Mouse (Mus musculus) thymus, postnatal 14 days (tissue): ENCODE measurements around the gene Tln2.

Experiments
- DNase-seq: peaks from one replicate; pipeline ENCODE4 v3.0.0; 2021

Gene Tln2

DNA sequence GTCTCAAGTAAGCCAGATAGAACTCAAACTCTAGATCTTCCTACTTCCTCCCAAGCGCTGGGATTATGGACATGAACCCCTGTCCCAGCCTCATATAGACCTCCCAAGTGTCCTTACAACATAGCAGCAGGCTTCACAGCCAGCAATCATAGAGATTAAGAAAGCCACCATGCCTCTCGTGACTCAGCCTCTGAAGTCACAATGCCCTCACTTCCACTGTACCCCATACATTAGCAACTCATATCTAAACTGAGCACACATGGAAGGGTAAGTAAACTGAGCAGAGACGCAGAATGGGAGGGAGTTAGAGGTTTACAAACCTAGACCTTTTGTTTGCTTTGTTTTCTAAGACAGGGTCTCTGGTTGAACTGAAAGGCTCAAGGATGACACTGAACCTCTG lies 13.7 kb downstream of the Tln2 start:
- DNase-seq, result no peak

DNA sequence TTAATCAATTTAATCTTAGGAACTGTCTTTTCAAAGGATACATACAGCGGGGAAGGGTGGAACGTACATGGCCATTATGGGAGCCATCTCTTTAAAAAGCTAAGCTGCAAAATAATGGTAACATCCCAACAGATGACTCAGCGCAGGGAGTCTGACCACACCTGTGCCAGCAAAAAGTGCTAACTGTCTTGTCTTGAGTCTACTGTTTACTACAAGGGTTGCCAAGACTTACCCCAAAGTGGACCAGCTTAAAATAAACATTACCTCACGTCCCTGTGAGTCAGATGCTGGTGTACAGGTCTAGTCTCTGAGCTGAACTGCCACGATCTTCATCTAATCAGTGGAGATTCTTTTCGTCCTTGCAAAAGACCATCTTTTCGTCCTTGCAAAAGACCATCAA lies 14.7 kb downstream of the Tln2 start:
- no peak for DNase-seq

DNA sequence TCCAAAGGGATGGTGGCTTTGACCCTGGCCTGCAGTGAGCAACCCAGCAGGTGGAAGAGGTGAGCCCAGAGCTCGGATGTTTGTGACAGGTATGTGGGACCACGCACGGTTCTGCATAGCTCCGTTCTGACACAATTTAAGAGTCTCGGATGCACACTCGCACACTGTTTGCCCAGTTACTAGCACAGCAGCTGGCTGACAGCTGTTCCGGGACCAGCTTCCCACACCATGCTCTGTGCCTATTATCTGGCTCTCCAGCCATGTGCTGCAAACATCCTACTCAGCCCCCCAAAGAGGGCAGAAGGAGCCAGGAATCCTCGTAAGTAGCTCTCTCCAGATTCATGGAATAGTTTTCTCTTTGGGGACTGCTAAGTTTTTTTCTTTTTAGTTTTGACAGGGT lies 17.6 kb downstream of the Tln2 start:
- no peak for DNase-seq

DNA sequence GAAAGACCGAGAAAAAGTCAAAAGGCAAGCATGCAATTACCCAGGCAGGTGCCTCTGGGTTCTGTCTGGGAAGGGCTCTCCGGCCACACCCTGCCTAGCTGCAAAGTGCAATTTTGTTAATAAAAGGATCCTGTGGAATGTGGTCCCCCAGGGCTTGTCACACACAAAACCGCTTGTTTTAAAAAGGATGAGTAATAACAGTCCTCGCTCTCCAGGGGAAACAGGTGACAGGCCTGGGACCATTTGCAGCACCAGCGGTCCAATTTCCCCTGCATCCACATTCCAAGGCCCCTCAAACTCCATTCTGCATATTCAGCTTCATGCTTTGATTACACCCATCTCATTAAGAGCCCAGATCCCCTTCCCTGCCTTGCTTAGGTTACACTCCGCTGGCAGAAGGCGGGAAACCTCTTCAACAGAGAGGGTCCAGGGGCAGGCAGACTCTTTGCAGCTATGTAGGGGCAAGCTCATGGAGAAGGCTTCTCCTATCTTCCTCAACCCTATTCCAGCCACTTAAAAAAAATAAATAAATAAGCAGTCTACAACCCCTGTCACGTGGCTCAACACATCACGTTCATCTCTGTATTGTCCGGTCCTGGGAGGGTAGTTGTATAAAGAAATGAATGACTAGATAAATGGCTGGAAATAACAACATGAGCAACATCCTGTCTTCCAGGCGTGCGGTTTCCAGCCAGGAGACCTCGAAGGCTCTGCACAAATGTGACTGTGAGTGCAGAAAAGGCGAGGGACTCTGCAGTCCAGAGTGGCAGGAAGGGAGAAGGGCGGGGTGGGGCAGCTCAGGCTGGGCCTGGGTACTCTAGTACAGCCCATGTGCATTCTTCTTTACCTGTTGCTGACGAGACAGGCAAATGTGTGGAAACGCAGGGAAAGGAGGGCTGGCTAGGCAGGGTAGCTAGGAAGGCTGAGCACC lies 19.5 kb downstream of the Tln2 start:
- DNase-seq, result no peak

DNA sequence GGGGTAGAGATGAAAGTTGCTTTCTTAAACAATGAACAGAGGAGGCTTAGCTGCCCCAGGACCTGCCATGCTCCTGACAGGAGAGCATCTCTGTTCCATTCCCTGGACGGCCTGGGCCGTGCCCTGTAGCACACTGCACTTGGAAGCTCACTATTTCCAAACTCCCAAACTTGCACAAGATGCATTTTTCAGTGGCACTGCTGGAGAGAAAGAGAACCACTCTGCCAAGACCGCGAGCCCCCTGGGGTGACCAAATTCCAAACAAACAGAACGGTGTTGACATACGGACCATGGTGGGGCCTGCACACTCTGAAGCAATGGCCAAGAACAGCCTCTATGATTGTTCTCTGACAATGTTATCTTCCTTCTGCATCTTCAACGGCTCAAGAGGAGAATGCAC lies 25.1 kb downstream of the Tln2 start:
- DNase-seq, result no peak

DNA sequence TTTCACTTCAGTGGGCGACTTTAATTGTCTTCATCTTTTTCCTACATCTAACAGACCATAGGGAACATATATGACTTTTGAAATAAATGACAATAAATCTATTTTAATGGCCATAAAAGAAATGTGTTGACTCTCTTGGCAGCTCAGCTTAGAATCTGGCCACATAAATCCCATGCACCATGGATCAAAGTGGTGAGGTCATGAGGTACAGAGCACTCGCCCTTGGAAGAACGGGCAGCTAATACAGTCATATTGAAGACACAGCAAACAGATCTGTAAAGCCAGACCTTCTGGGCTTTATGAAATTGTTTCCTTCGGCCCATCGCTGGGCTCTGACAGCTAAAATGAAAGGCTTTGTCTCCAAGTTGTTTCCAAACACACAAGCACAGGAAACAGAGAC lies 26.2 kb downstream of the Tln2 start:
- no peak for DNase-seq

DNA sequence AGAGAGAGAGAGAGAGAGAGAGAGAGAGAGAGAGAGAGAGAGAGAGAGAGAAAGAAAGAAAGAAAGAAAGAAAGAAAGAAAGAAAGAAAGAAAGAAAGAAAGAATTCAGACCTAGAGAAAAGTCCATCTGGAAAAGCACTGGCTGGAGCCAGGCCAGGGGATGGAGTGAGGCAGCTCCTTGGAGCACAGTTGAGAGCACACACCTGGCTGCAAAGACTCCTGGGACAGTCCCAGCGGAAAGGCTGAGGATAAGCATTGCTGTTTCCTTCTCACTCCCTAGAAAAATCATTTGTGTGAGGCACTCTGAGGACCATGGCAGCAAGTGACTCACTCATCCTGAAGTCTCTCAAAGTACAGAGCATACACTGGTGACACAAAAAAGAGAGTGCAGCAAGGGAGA lies 26.9 kb downstream of the Tln2 start:
- DNase-seq, result no peak

DNA sequence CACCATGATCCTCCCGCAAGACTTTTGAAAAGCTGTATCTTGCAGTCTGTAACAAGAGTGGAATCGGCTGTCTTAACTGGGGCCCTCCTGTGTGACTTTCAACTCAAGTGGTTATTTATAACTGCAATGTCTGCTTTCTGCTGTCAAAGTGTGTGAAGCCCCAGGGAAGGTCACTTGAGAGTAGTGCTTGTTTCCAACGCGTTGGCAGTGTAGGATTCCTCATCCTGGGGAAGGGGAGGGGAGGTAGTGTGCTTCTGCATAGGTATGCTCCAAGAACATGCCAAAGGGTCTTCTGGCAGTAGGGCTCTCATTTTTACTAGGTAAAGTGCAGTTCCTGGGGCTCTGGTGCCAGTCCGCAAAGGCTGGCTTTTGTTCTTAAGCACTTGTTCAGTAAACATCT lies 29.9 kb downstream of the Tln2 start:
- DNase-seq, result no peak

DNA sequence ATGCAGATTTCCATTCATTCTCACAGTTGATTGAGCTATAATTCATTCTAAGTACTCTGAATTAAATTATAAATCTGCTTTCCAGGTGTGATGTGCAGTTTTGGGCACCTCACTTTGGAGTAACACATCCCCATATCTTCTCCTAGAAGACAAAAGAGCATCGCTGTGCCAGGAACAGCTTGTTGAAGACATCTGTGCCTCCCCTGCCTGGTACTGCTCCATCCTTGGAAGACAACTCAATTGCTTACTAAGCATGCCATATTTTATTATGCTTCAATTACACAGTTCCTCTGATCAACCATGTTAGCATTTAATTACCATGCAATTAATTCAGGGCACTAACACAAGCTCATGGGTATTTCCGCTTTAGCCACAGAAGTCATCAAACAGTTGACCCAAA lies 31.8 kb downstream of the Tln2 start:
- no peak for DNase-seq

DNA sequence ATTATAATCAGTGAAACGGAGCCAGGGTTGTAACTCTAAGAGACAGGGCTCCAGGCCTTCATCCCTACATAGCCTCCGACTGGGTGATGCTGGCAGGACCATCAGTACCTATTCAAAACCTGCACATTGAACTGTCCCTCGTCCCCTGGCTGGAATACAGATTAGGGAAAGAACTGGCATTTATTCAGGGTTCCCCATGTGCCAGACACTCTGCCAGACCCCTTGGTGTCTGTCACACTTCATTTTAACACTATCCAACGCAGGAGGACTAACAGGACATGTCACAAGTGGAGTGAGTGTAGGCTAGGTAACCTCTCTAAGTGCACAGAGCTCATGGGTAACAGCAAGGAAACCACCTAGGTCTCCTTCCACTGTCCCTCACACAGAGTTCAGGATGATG lies 37.8 kb downstream of the Tln2 start:
- no peak for DNase-seq

DNA sequence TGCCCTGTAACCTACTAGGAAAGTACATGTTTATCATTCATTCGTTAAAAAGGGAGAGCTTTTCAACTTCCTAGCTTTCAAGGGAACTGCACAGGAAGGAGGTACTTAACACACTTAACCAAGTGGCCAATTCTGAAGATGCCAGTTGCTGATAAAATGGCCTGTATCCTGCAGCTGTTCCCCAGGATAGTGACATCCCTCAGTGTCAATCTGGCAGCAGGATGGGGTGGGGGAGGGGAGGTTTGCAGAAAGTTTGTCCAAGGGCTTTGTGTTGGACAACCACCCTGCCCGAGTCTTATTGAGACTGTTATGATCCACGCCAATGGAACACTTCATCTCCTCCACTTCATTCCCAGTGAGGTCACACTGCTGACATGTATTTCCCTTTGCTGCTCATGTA lies 50.0 kb downstream of the Tln2 start:
- no peak for DNase-seq

DNA sequence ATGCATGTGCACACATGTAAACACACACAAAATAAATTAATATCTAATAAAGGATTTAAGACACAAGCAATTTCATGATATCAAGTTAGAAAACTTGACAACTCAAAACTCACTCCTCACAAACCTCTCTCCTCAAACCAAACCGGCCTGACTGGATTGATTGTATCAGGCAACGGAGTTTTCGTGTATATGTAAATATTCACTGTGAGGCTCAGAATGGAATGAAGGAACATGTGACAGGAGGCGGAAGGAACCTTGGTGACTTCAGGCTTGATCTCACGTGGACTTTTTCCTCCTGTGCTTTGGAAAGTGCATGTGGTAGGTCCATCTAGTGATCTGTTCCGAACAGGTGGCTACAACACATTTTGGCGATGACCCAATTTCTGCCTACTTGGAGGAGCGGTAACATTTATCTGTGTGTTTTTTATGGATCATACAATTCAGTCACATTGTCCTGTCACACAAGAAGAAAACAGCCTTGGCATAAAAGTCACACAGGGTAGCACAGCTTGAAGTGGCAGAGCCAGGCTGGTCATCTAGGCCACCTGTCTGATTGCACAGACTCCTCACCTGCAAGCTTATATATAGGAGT lies 54.7 kb downstream of the Tln2 start:
- DNase-seq, result no peak

DNA sequence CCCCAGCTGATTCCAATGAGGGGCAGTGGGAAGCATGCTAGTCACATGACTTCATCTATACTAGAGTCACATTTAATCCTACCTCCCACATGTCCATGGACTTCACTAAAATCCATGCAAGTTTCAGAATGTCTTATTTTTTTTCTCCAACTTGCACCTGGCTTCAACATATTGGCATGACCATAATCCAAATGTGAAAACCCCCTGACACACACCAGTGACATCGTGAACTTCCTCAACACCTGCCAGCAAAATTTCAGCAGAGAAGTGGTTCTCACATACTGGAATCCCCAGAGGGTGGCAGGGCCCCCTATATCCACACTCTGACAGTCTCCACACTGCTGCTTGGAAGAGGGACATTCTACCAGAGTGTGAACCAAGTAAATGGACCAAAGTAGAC lies 57.7 kb downstream of the Tln2 start:
- no peak for DNase-seq

DNA sequence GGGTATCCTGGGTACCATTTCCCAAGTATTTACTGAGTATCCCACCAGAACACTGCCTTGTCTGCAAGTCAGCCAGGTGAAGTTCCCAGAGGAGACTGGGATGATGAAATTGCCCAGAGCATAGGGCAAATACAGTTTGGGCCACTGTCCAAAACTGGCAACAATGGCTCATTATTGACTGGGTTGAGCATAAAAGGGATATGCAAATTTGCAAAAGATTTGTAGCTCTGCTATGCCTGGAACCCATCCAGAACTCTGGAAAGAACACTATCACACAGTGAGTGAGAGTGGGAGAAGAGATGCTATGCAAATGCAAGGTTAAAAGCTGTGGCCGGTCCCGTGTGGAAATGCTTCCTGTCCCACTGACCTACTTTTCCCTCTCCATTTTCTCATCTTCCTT lies 63.1 kb downstream of the Tln2 start:
- no peak for DNase-seq

DNA sequence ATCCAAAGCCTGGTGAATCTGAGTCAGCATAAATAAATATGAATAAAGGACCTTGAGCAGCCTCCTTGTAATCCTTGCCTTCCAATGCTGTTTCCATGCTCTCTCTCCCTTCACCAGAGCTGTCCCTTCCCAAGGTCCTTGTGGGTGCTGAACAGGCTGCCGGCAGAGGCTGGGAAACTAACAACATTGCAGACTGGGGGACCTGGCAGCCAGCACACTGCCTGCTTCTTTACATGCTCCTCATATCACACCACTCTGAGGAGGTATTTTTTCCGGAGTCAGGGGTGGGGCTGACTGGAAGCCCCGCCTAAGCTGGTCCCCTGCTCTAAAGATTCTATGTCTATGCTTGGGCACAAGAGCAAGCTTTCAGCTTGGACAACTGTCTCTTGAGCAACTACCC lies 64.2 kb downstream of the Tln2 start:
- DNase-seq, result no peak

DNA sequence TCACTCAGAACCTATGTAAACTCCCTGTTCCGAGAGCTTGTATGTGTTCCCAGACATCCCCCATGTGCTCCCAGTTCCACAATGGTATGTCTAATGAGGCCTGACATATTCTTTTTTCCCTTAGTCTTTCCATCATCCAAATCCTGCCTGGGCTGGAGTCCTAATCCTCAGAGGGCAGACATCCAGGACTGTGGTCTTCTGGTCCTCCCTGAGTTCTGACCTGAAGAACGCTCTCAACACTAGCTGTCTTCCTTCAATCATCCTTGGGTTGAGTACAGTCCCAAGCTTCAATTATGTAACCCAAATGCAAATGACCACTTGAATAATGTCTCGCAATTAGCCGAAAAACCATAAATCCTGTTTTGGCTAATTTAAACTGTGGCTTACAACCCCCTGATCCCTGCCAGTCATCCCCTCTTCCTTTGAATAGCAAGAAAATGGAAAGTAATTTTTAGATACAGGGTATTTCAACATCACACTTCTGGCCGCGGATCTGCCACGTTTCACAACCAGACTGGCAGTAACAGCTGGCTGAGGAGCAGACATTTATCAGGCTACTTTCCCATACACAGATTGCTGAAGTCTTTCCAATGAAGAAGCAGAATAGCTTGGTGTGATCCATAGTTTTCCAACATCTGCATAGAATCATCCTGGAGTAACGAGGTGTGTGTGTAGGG lies 65.5 kb downstream of the Tln2 start:
- no peak for DNase-seq

DNA sequence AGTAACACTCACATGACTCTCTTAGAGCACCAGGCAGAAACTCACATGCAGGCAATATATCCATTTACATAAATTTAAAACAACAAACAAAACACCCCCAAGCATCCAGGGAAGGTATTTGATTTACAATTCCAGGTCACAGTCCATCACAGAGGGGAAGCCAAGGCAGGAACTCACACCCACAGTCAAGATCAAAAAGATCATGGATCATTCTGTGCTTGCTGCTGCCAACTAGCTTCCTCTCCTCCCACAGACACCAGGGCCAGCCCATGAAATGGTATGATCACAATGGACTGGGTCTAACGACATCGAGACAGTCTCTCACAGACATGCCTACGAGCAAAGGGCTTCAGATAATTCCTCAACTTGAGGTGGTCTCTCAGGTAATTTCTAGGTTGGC lies 70.1 kb downstream of the Tln2 start:
- no peak for DNase-seq

DNA sequence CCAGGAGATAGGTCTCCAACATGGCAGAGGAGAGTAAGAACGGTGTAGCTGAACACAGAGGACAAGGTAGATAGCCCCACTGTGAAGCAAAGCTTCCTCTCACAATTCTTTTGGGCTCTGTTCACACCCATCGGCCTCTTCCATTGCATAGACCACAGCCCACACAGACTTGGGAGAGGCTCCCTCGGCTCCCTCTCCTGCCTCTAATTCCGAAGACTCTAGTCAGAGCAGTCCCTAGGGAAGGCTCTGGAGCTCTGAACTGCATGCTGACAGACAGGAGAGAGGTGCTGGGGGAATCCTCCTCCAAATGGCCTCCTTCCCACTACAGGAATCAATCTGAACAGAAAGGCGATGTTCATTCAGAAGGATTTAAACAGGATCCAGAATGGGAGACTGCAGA lies 72.9 kb downstream of the Tln2 start:
- DNase-seq, result no peak

DNA sequence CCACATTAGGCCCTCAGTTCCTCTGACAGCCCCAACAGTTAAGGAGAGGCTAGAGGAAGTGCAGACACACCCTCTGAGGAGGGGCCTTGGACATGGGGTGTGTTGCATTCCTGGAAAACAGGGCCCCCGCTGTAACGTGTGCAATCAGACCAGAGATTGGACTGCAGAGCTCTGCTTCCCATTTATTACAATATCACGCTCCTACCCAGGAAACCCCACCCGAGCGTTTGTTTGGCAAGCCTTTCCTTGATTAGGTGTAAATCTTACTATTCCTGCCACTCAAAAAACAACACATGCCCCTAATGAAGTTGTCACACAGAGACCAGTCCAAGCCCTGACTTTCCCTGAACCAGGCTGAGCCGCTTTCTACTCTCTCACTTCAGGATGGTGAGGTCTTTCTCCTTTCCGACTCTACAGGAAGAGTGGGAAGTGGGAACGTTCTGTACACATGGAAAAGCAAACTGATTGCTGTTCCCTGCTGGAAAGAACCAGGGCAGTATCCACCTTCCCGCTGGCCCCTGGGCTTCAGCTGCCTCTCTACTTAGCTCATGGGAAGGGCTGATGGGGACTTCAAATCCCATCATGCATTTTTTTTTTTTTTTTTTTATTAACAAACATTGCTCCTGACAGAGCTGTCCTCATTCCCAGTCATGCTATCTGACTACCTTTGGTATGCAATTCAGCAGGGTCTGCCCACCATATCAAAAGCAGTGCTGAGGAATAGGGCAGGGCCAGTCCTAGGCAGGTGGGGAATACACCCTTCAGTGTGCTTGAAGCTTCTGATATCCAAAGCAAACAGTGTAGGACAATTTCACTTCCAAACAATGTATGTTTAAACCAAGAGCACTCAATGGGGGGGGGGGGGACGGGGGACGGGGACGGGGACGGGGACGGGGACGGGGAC lies 74.1 kb downstream of the Tln2 start:
- DNase-seq, result no peak

DNA sequence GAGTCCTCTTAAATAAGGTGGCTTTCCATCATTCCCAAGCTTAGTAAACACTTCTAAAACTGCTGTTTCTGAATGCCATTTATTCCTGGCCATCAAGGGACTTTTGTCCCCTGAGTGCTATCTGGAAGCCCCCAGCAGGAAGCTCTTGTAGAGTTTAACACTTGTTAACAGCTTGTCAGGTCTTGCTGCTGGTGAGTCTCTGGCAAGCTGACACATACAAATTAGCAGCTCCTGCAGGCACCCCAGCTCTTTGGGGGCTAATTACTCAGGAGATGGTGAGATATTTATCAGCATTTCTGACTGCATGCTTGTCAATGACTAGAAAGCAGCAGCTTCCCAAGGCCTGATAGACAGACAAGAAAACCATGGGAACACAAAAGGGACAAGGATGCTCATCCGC lies 77.2 kb downstream of the Tln2 start:
- no peak for DNase-seq

DNA sequence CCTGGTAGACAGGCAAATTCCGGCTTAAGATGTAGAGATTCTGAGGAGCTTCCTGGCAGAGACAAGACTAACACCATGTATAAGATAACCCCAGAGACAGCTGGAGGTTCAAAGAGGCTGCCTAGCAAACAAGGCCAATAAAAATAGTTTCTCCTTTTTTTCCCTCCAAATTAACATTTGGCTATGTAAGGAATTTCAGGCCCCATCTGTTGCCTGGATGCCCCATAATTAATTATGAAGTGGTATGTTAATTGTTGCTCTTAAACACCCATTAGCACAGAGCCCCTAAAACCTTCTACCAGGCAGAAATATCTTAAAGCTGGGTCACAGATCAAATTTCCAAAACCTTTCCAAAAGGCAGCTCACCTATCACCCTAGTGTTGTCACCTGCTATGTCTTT lies 77.7 kb downstream of the Tln2 start:
- no peak for DNase-seq

DNA sequence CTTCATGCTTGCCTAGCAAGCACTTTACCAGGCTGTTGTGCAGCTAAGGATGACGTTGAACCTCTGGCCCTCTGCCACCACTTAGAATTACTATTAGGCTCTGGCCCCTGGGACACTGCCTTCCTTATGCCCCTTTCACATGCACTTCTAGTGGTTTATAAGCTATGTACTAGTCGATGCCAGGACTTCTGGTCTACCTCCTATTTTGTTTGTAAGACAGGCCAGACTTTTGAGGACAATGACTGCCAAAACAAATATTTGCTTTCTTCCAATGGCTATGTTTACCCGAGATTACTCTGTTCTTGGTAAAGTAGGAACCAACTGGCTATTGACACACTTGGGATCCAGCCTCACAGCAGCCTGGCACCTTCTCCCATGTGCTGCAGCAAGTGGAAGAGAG lies 82.1 kb downstream of the Tln2 start:
- DNase-seq, result no peak

DNA sequence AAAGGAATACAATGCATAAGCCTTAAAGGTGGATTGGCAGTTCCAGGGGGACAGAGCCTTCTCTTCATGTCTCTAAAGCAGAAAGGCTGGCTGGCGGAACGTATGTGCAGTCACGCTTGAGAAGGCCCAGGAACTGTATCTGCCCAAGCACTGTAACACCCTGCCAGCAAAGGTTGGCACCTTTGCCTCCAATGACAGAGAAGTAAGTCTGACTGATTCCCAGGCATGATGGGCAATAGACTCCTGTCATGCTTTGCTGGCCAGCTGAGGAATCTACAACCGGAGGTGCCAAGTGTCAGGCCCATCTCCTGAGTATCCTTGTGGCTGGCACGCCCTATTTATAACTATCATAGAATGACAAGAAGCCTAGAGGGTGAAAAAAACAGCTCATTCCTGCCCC lies 83.3 kb downstream of the Tln2 start:
- no peak for DNase-seq
